8 mouse cellular contexts compared by ENCODE assay signal in the genomic region with DNA sequence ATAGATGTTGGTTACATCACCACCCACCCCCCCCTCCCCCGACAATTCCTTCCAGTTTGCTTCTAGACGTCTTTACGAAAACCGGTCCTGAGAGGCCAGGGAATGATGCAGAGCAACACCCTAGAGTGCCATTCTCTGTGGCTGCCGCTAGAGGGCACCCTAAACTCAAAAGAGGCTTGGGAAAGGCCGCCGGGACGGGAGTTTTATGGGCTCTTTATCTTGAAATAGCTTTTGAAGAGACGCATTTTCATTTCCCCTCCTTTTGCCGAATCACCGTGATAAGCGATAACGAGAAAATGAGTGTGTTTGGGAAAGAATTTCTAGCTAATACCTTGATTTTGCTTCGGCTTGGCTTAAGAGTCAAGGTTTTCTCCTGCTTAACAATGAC. TPM values are rescaled to one million over a fixed set of nuclear protein-coding genes. Genes with fewer than 3 reads are reported as not detected.
DNase-seq lines count a peak whose midpoint lies in the region; ATAC-seq lines count a peak whose summit lies in the region.

No protein-coding gene starts in this region.

- 3% methylated on average over 14 of the region's 14 CpGs for WGBS in intestine, embryonic 16.5 days
- 4% methylated on average over 14 of the region's 14 CpGs for WGBS in stomach, embryonic 16.5 days

- peak; percentile 49 for ATAC-seq in intestine, embryonic 16.5 days
- peak; percentile 37; the same call in 1 of the 2 replicates for ATAC-seq in stomach, embryonic 16.5 days (ENCODE audit: insufficient read depth, low FRiP score)

- H3K4me2 ChIP-seq in intestine, embryonic 16.5 days (ENCODE audit: low read depth, low read length) = no peak overlapping the region
- H3K4me2 ChIP-seq in stomach, embryonic 16.5 days (ENCODE audit: low read depth, low read length) = 0 out of 2 replicates have a peak overlapping the region, but pooled peaks have one; percentile 4

- H3K4me1 ChIP-seq in intestine, embryonic 16.5 days (ENCODE audit: control insufficient read depth, insufficient read depth, low read length) = no peaks in the 10 kb centered on the region
- peaks cover 4% of the 10 kb centered on the region; the same call in 1 of the 2 replicates for H3K4me1 ChIP-seq in stomach, embryonic 16.5 days (ENCODE audit: control insufficient read depth, insufficient read depth, low read length)

- peaks cover 4% of the 10 kb centered on the region; the same call in 1 of the 2 replicates for H3K27me3 ChIP-seq in intestine, embryonic 16.5 days (replicated peaks; ENCODE audit: control insufficient read depth, insufficient read depth, low read length)
- no peaks in the 10 kb centered on the region for H3K27me3 ChIP-seq in stomach, embryonic 16.5 days (ENCODE audit: control insufficient read depth, insufficient read depth, low read length)

- H3K9me3 ChIP-seq in intestine, embryonic 16.5 days (ENCODE audit: control insufficient read depth, low read length) = no peaks in the 10 kb centered on the region
- H3K9me3 ChIP-seq in stomach, embryonic 16.5 days (replicated peaks; ENCODE audit: control insufficient read depth, low read length) = no peaks in the 10 kb centered on the region

- H3K27ac ChIP-seq in intestine, embryonic 16.5 days (ENCODE audit: low read length) = no peak overlapping the region
- no peak overlapping the region for H3K27ac ChIP-seq in stomach, embryonic 16.5 days (ENCODE audit: low read length)

- DNase-seq in heart, adult 11 months = peak; percentile 90
- DNase-seq in heart, postnatal 25 days (ENCODE audit: low spot score) = no peak
- peak; percentile 58 to 60 for DNase-seq in cerebellum, postnatal 36 days
- peak; percentile 68 for DNase-seq in gastrocnemius, postnatal 14 days
- peak; percentile 86 for DNase-seq in liver
- DNase-seq in naive thymus-derived CD4-positive, alpha-beta T cell, adult 2 months (ENCODE audit: low read depth) = peak; percentile 86

- H3K9ac ChIP-seq in intestine, embryonic 16.5 days (ENCODE audit: low read depth, low read length) = no peak overlapping the region
- H3K9ac ChIP-seq in stomach, embryonic 16.5 days (ENCODE audit: low read length) = no peak overlapping the region

- intact Hi-C loops in heart, postnatal 25 days (cut with DNase I) = loop anchor here (2.0 kb wide), 2 partner anchors 92 to 182 kb away; no protein-coding TSS in a partner anchor
- intact Hi-C loops in gastrocnemius, postnatal 14 days (cut with DNase I; ENCODE audit: low total_unique reads) = loop anchor here (5.0 to 10.0 kb wide), 2 partner anchors 86 to 184 kb away; no protein-coding TSS in a partner anchor

- H3K36me3 ChIP-seq in intestine, embryonic 16.5 days (ENCODE audit: control insufficient read depth, insufficient read depth, low read length) = no peaks in the 10 kb centered on the region
- no peaks in the 10 kb centered on the region for H3K36me3 ChIP-seq in stomach, embryonic 16.5 days (ENCODE audit: control insufficient read depth, insufficient read depth, low read length)

- no peak overlapping the region for H3K4me3 ChIP-seq in intestine, embryonic 16.5 days (ENCODE audit: low read length)
- no peak overlapping the region for H3K4me3 ChIP-seq in stomach, embryonic 16.5 days (replicated peaks; ENCODE audit: low read length)

RNA-seq across cellular contexts. Expression of a gene that starts 6.9 kb away (rescaled TPM):
- 10 to 100 TPM; 47.0 to 49.6 TPM for total RNA-seq in heart, postnatal 25 days (2021)
- 10 to 100 TPM; 13.1 to 14.1 TPM for total RNA-seq in gastrocnemius, postnatal 14 days (2021)
- 74.8 and 83.1 TPM in 2 replicates for polyA plus RNA-seq in intestine, embryonic 16.5 days (2015; fragmentation: Nextera tagmentation; extraction: Ambion mirVana)
- 71.1 and 75.5 TPM in 2 replicates for polyA plus RNA-seq in stomach, embryonic 16.5 days (2015; fragmentation: Nextera tagmentation; extraction: Ambion mirVana)

RNA-seq across cellular contexts. Expression of a gene that starts 51.9 kb away (rescaled TPM):
- total RNA-seq in heart, postnatal 25 days (2021) = not detected
- 10 to 100 TPM; 54.1 to 75.2 TPM for total RNA-seq in gastrocnemius, postnatal 14 days (2021)
- not detected in 2 replicates for polyA plus RNA-seq in intestine, embryonic 16.5 days (2015; fragmentation: Nextera tagmentation; extraction: Ambion mirVana)
- polyA plus RNA-seq in stomach, embryonic 16.5 days (2015; fragmentation: Nextera tagmentation; extraction: Ambion mirVana) = 0.09 TPM in 1 of 2 replicates, not detected in the other

Comparison
In these comparisons a context has a peak if more than half of its experiments do, and no peak if none do; other contexts are left out.
1. RNA of a gene that starts 51.9 kb away (total RNA-seq): 54.1 to 75.2 TPM in gastrocnemius, postnatal 14 days; not detected in heart, postnatal 25 days; every median in the first group is over 10 times any median in the second.